10 mouse cellular contexts compared by ENCODE assay signal in the genomic region with DNA sequence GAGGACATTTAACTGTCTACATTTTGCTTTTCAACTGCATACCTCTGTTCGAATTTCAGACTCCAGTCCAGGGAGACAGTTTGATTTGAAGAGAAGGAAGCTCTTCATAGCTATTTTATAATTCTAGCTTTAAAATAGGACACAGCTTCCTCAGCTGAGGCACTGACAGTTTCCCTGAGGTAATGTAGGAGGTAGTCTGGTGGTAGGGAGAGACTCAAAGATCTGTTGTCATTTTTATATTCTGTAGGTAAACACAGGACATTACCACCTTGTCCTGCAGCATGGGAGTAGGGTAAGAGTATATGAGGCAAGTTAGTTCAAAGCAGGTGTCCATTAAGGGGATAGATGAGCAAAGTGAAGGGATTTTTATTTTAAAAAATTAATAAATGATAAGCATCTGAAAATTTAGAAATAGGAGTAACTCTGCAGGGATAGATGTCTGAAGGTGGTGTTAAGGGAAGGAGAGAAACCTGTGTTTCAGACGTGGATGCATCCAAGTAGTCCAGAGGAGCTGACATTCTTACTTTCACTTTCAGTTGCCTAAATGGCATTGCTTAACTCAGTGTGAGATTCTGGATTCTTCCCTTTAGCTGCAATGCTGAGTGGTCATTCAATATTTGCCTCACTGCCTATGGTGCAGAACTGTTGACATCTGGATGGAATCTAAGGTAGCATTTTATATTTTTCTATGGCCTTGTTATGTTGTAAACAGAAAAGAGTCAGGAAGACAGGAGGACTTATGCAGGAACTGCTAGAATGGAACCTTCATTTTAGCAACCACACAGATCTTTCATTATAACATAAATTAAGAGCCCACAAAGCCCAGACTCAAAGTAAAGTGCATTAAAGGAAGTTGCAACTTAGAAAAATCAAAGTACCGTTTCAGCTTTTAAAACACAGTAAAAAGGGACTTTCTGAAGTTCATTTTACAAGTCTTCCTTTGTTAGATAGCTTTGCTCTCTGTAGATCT.
DNase-seq lines count a peak whose midpoint lies in the region; ATAC-seq and TF ChIP-seq lines count a peak whose summit lies in the region.
"Had no signal": no experiment of that assay in that cellular context is flagged by ENCODE, and none has a peak within 500 bp of the region (broad histone marks: within the 10 kb centered on the region; RNA-seq: fewer than 3 reads in every experiment).

No protein-coding gene starts in this region.

- TF ChIP-seq CTCF in cortical plate, adult 2 months (IDR thresholded peaks at IDR 0.05; ENCODE audit: extremely low read depth, insufficient read depth, low read length) = no peak

- no peaks in the 10 kb centered on the region for H3K27me3 ChIP-seq in megakaryocyte, embryonic 14.5 days (replicated peaks)
- H3K27me3 ChIP-seq: embryonic facial prominence, embryonic 12.5 days had no signal

- H3K4me1 ChIP-seq in megakaryocyte, embryonic 14.5 days = peaks cover 4% of the 10 kb centered on the region; the same call in 1 of the 2 replicates
- peaks cover 5% of the 10 kb centered on the region; the same call in 1 of the 2 replicates for H3K4me1 ChIP-seq in cortical plate, adult 2 months (ENCODE audit: control insufficient read depth, insufficient read depth, low read length)
- H3K4me1 ChIP-seq: embryonic facial prominence, embryonic 12.5 days had no signal

- TF ChIP-seq POLR2A in cortical plate, adult 2 months (IDR thresholded peaks at IDR 0.05; ENCODE audit: extremely low read depth, insufficient read depth, low read length) = no peak

- no peaks in the 10 kb centered on the region for H3K36me3 ChIP-seq in megakaryocyte, embryonic 14.5 days (replicated peaks; ENCODE audit: low read length)
- H3K36me3 ChIP-seq: embryonic facial prominence, embryonic 12.5 days had no signal

- H3K9me3 ChIP-seq in megakaryocyte, embryonic 14.5 days = no peaks in the 10 kb centered on the region
- H3K9me3 ChIP-seq: embryonic facial prominence, embryonic 12.5 days had no signal

- peak overlapping the region; percentile 41; the same call in 1 of the 2 replicates for H3K27ac ChIP-seq in cortical plate, adult 2 months (ENCODE audit: insufficient read depth, low read length)
- H3K27ac ChIP-seq: embryonic facial prominence, embryonic 12.5 days had no signal

- DNase-seq in heart, adult 9 months (ENCODE audit: low spot score in 2 of 2) = peak; percentile 6 to 10
- no peak for DNase-seq in heart, postnatal 25 days (ENCODE audit: low spot score)
- DNase-seq in ovary, postnatal 36 days (ENCODE audit: low spot score) = no peak
- no peak for DNase-seq in layer of hippocampus, postnatal 14 days (ENCODE audit: low spot score in 2 of 2)
- DNase-seq: midbrain, embryonic 14.5 days; thymus, postnatal 36 days had no signal

- ATAC-seq in megakaryocyte, adult 5-6 weeks (ENCODE audit: poor library complexity, severe bottlenecking) = no peak

- H3K4me3 ChIP-seq in megakaryocyte, embryonic 14.5 days (replicated peaks) = peak overlapping the region; percentile 91
- peak overlapping the region; percentile 17; the same call in 1 of the 2 replicates for H3K4me3 ChIP-seq in cortical plate, adult 2 months (ENCODE audit: insufficient read depth, low read length)
- H3K4me3 ChIP-seq: embryonic facial prominence, embryonic 12.5 days had no signal

- intact Hi-C loops in heart, postnatal 25 days (cut with DNase I) = no loop called here

Comparison
In these comparisons a context has a peak if more than half of its experiments do, and no peak if none do; other contexts are left out.
1. DNase-seq: peak in heart, adult 9 months (2 of 2); none in heart, postnatal 25 days (single experiment), ovary, postnatal 36 days (single experiment) and layer of hippocampus, postnatal 14 days (0 of 2).